In genomic region chr12:105337290-105338005, GRCm38 (mm10) we compare ENCODE assay signal across 9 mouse cellular contexts. TPM values are rescaled to one million over a fixed set of nuclear protein-coding genes. Genes with fewer than 3 reads are reported as not detected.
A peak's percentile ranks its signal among the peaks of the same experiment; 100 is the strongest.
DNase-seq lines count a peak whose midpoint lies in the region; ATAC-seq and TF ChIP-seq lines count a peak whose summit lies in the region.
"Had no signal": no experiment of that assay in that cellular context is flagged by ENCODE, and none has a peak within 500 bp of the region (broad histone marks: within the 10 kb centered on the region; RNA-seq: fewer than 3 reads in every experiment).

No protein-coding gene starts in this region.

- no peak for DNase-seq in heart, embryonic 10.5 days (ENCODE audit: low spot score)
- no peak for DNase-seq in heart, adult 2 months
- DNase-seq in ES-E14 (ENCODE audit: low read depth, low spot score): peak; percentile 16
- no peak for DNase-seq in adrenal gland, adult 2 months
- DNase-seq in gastrocnemius, adult 8-10 months (ENCODE audit: low spot score in 2 of 2): no peak
- no peak for DNase-seq in ovary, postnatal 14 days (ENCODE audit: low spot score)

- intact Hi-C loops in heart, adult 2 months (cut with DNase I): no loop called here

- no peaks in the 10 kb centered on the region for H3K79me2 ChIP-seq in heart, adult 2 months (replicated peaks; ENCODE audit: control insufficient read depth, insufficient read depth, low read length)

- WGBS in heart, embryonic 10.5 days: 3% methylated on average over 30 of the region's 31 CpGs
- 4% methylated on average over 29 of the region's 31 CpGs for WGBS in heart, adult 2 months
- WGBS in forebrain, embryonic 12.5 days: 4% methylated on average over 29 of the region's 31 CpGs
- WGBS in liver, embryonic 15.5 days (ENCODE audit: insufficient replicate concordance): 3% methylated on average over 31 of the region's 31 CpGs

- peaks cover 17% of the 10 kb centered on the region for H3K4me1 ChIP-seq in heart, embryonic 10.5 days
- no peaks in the 10 kb centered on the region for H3K4me1 ChIP-seq in heart, adult 2 months (ENCODE audit: control insufficient read depth, insufficient read depth, low read length)
- H3K4me1 ChIP-seq in ES-E14 (ENCODE audit: control insufficient read depth in 2 of 2, insufficient read depth in 2 of 2, low read length in 2 of 2, poor library complexity in 1 of 2): peaks cover 0 to 8% of the 10 kb centered on the region in 2 experiments; a peak in 2 of 4 replicates
- peaks cover 16% of the 10 kb centered on the region for H3K4me1 ChIP-seq in forebrain, embryonic 12.5 days
- no peaks in the 10 kb centered on the region for H3K4me1 ChIP-seq in liver, embryonic 15.5 days (replicated peaks)

- no peak overlapping the region for H3K9ac ChIP-seq in heart, adult 2 months (ENCODE audit: low read depth, low read length)
- H3K9ac ChIP-seq in ES-E14 (ENCODE audit: insufficient read depth, low read depth, low read length, poor library complexity, severe bottlenecking): peak overlapping the region; percentile 60
- H3K9ac ChIP-seq in forebrain, embryonic 12.5 days: peak overlapping the region; percentile 62
- no peak overlapping the region for H3K9ac ChIP-seq in liver, embryonic 15.5 days

- no peak for TF ChIP-seq EP300 in heart, adult 2 months (IDR thresholded peaks at IDR 0.05; ENCODE audit: insufficient read depth, low read depth, low read length)

- in situ Hi-C loops in ES-E14 (cut with MboI; ENCODE audit: low sequenced_read_pairs in 2 of 2, unreplicated experiment in 2 of 2): no loop called here

- H3K27ac ChIP-seq in heart, embryonic 10.5 days: 0 out of 2 replicates have a peak overlapping the region, but pooled peaks have one; percentile 13
- H3K27ac ChIP-seq in heart, adult 2 months: no peak overlapping the region
- H3K27ac ChIP-seq in ES-E14 (ENCODE audit: insufficient read depth, low read depth, low read length, poor library complexity, severe bottlenecking): no peak overlapping the region
- H3K27ac ChIP-seq in forebrain, embryonic 12.5 days: 0 out of 2 replicates have a peak overlapping the region, but pooled peaks have one; percentile 13
- H3K27ac ChIP-seq in liver, embryonic 15.5 days (replicated peaks): no peak overlapping the region

- H3K4me2 ChIP-seq in forebrain, embryonic 12.5 days: peak overlapping the region; percentile 97
- H3K4me2 ChIP-seq in liver, embryonic 15.5 days: peak overlapping the region; percentile 56

- H3K9me3 ChIP-seq in heart, embryonic 10.5 days: no peaks in the 10 kb centered on the region
- H3K9me3 ChIP-seq in ES-E14 (ENCODE audit: control insufficient read depth, insufficient read depth, low read depth, low read length): no peaks in the 10 kb centered on the region
- no peaks in the 10 kb centered on the region for H3K9me3 ChIP-seq in forebrain, embryonic 12.5 days
- H3K9me3 ChIP-seq in liver, embryonic 15.5 days (replicated peaks): no peaks in the 10 kb centered on the region

- no peak for TF ChIP-seq CTCF in heart, adult 2 months (IDR thresholded peaks at IDR 0.05)

- no peaks in the 10 kb centered on the region for H3K36me3 ChIP-seq in heart, embryonic 10.5 days
- H3K36me3 ChIP-seq in heart, adult 2 months (ENCODE audit: control insufficient read depth, insufficient read depth, low read length): no peaks in the 10 kb centered on the region
- no peaks in the 10 kb centered on the region for H3K36me3 ChIP-seq in ES-E14 (ENCODE audit: control insufficient read depth, insufficient read depth, low read length, poor library complexity, severe bottlenecking)
- H3K36me3 ChIP-seq in forebrain, embryonic 12.5 days (replicated peaks): no peaks in the 10 kb centered on the region
- no peaks in the 10 kb centered on the region for H3K36me3 ChIP-seq in liver, embryonic 15.5 days (replicated peaks)

- H3K27me3 ChIP-seq in heart, embryonic 10.5 days (ENCODE audit: insufficient read depth, poor library complexity, severe bottlenecking): peaks cover 88% of the 10 kb centered on the region
- H3K27me3 ChIP-seq in heart, adult 2 months (ENCODE audit: control insufficient read depth, insufficient read depth, low read length): peaks cover 6% of the 10 kb centered on the region; the same call in 1 of the 2 replicates
- H3K27me3 ChIP-seq in forebrain, embryonic 12.5 days: peaks cover 45% of the 10 kb centered on the region
- peaks cover 44% of the 10 kb centered on the region for H3K27me3 ChIP-seq in liver, embryonic 15.5 days

- peak overlapping the region; percentile 75 for H3K4me3 ChIP-seq in heart, embryonic 10.5 days
- H3K4me3 ChIP-seq in heart, adult 2 months: no peak overlapping the region
- H3K4me3 ChIP-seq in ES-E14 (ENCODE audit: insufficient read depth in 1 of 2, low read depth in 1 of 2, low read length in 2 of 2, poor library complexity in 1 of 2, severe bottlenecking in 1 of 2): peak overlapping the region; percentile 72 to 77
- peak overlapping the region; percentile 63 for H3K4me3 ChIP-seq in forebrain, embryonic 12.5 days (replicated peaks)
- peak overlapping the region; percentile 24; the same call in 1 of the 2 replicates for H3K4me3 ChIP-seq in liver, embryonic 15.5 days (replicated peaks)
- H3K4me3 ChIP-seq: erythroblast, embryonic 14.5 days had no signal

- TF ChIP-seq POLR2A in heart, adult 2 months (IDR thresholded peaks at IDR 0.05; ENCODE audit: insufficient read depth, low read depth, low read length): no peak

- no peak for ATAC-seq in forebrain, embryonic 12.5 days (ENCODE audit: low FRiP score)
- no peak for ATAC-seq in liver, embryonic 15.5 days (ENCODE audit: insufficient read depth)

TF ChIP-seq in ES-E14, 5 proteins besides CTCF, POLR2A, EP300 and RAD21:
- no peak for TF ChIP-seq HCFC1 (IDR thresholded peaks at IDR 0.05; ENCODE audit: borderline replicate concordance, insufficient read depth, low read length)
- TF ChIP-seq ZC3H11A (IDR thresholded peaks at IDR 0.05; ENCODE audit: borderline replicate concordance, low read depth, low read length): no peak
- TF ChIP-seq CHD2 (IDR thresholded peaks at IDR 0.05; ENCODE audit: low read depth, low read length): no peak
- TF ChIP-seq ZNF384 (IDR thresholded peaks at IDR 0.05; ENCODE audit: low read depth, low read length): no peak
- no peak for TF ChIP-seq MAFK (IDR thresholded peaks at IDR 0.05; ENCODE audit: insufficient read depth, low read depth, low read length)

RNA-seq across cellular contexts. Expression of gene Tunar, which starts 3.8 kb away (rescaled TPM):
- polyA plus RNA-seq in heart, embryonic 10.5 days (2016; fragmentation: Nextera tagmentation; extraction: Ambion mirVana): 0.21 and 0.64 TPM in 2 replicates
- total RNA-seq in heart, adult 2 months (2021): under 1 TPM; 0.09 to 0.10 TPM
- polyA plus RNA-seq in heart, adult 2 months (2012; rRNA removed): not detected in 2 replicates
- total RNA-seq in ES-E14 (2012; rRNA removed): 0.89 and 1.2 TPM in 2 replicates
- polyA plus RNA-seq in forebrain, embryonic 12.5 days (2016; fragmentation: Nextera tagmentation; extraction: Ambion mirVana): 1.4 and 1.7 TPM in 2 replicates
- polyA plus RNA-seq in liver, embryonic 15.5 days (2015; fragmentation: Nextera tagmentation; extraction: Ambion mirVana): 0.03 TPM in 1 of 2 replicates, not detected in the other
- under 1 TPM; 0.32 to 0.41 TPM for total RNA-seq in adrenal gland, adult 2 months (2021)
- polyA plus RNA-seq in adrenal gland, adult 2 months (2012; rRNA removed): 0.36 and 0.54 TPM in 2 replicates
- not detected for total RNA-seq in gastrocnemius, adult 8-10 months (2022)
- polyA plus RNA-seq: erythroblast, embryonic 14.5 days had no signal

Comparison
In these comparisons a context has a peak if more than half of its experiments do, and no peak if none do; other contexts are left out.
1. H3K27ac ChIP-seq: peak in heart, embryonic 10.5 days (single experiment) and forebrain, embryonic 12.5 days (single experiment); none in heart, adult 2 months (single experiment), ES-E14 (single experiment) and liver, embryonic 15.5 days (single experiment).
2. H3K9ac ChIP-seq: peak in ES-E14 (single experiment) and forebrain, embryonic 12.5 days (single experiment); none in heart, adult 2 months (single experiment) and liver, embryonic 15.5 days (single experiment).